Mouse (Mus musculus) kidney, adult 2 months (tissue): ENCODE data around the gene Xpo5.

Source experiments
- CTCF ChIP-seq: fragments of 200-500 bp; conservative IDR thresholded peaks from 2 replicates; pipeline ENCODE4 v1.5.1; 2011; ENCODE audit warnings: low read depth, mild to moderate bottlenecking, control low read depth, low read length, moderate library complexity, mixed read lengths; ENCODE audit not compliant: insufficient read depth, insufficient read length
- POLR2A ChIP-seq: fragments of 200-500 bp; IDR thresholded peaks from one replicate; pipeline ENCODE4 v1.6.1; 2011; ENCODE audit warnings: low read depth, low read length, control low read depth

DNA sequence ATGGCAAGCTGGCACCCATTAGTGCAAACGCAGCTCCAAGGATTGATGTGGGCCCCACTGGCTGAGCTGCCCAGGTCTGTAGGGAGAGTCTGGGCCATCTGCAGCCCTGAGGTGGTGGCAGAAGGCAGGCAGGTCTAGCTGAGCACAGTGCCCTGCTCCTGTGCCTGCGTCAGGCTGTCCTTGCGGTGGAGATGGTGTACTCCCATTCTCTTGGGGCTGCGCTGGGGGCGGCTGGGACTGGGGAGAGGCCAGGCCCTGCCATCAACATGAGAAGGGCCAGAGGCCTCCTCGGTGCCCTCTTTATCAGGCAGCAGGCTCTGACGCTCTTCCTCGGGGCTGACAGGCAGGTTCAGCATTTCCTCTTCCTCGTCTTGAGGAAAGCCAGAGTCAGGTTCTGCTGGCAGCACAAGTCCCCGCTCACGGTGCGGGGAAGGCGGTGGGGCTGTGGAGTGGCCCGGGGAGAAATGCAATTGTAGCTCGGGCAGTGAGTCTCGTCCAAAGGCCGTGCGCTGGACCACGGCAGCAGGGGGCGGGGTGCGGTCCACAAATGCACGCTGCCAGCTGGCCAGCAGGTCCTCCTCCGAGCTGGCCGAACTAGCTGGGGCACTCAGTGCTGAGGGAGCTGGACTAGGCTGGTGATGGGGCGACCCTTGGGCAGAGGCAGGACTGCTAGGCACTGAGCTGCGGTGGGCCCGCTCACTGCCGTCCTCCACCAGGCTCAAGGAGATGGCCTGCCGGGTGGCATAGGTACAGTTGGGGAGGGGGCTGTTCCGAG, 55.9 kb downstream of the Xpo5 start:
- TF ChIP-seq POLR2A (no peak), CTCF (no peak)
